Mouse (Mus musculus): ENCODE results near the gene Ppm1h. TPM values are rescaled to one million over a fixed set of nuclear protein-coding genes. Genes with fewer than 3 reads are reported as not detected.

The Ppm1h gene
- total RNA-seq, 2 experiments from 2014 or later: 21.4 to 28.5 TPM

- ATAC-seq (replicated peaks; ENCODE audit: poor library complexity): no peak
Measured at GRCm38 (mm10) chr10:122698347-122698746, 19.8 kb downstream of the Ppm1h start.

GRCm38 (mm10) chr10:122704901-122705300 is 26.3 kb downstream of the Ppm1h start:
- ATAC-seq (replicated peaks; ENCODE audit: poor library complexity): no peak

DNA sequence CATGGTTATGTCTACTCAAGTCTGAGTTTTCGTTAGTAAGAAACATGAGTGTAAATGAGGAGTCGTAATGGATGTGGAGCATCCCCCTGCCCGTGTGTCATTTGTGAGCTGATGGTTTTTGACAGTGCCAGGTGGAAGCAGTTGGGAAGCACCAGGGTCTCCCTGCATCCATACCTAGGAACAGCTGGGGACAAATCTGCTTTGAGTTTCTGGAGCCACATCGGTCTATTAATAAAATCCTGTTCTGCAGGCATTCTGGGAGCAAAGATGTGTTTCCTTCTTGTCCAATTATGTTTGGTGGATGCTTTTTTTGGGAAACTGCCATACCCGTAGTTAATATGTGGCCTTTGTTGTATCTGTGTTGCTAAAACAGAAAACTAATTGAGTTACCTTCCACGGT is 26.9 kb downstream of the Ppm1h start:
- no peak for ATAC-seq (replicated peaks; ENCODE audit: poor library complexity)

DNA sequence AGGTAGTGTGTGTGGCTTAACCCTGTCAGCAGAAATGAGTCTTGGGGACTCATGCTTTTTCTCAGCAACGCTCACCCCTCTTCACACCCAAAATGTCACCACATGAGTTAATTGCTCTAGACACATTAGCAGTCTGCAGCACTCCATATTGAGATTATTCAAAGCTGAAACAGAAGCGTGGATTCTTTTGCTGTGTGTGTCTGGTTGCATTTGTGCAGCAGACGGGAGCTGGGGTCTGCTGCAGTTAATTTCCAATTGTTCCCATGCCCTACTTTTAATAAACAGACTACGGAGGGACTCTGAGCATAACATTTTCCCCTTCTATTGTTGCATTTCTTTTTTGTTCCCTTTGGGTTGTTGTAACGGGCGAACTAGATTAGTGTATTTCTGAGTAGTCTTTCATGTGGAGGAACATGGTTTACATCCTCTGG is 32.8 kb downstream of the Ppm1h start:
- ATAC-seq (replicated peaks; ENCODE audit: poor library complexity): no peak

DNA sequence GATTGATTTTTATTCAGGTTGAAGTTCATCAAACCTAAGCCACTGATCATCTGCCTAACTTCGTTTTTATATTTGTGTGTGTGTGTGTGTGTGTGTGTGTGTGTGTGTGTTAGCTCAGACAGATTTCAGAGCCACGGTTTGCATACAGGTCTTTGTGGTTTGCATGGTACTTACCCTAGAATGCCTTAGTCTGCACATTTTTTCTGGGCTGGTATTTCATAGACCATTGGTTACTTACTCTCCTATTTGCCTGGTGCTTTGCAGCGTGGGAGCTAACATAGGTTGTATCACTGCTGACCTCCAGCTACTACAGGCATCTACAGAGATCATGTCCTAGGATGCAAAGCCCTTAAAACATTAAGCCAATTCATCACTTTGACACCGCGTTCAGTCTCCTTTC is 33.7 kb downstream of the Ppm1h start:
- no peak for ATAC-seq (replicated peaks; ENCODE audit: poor library complexity)

DNA sequence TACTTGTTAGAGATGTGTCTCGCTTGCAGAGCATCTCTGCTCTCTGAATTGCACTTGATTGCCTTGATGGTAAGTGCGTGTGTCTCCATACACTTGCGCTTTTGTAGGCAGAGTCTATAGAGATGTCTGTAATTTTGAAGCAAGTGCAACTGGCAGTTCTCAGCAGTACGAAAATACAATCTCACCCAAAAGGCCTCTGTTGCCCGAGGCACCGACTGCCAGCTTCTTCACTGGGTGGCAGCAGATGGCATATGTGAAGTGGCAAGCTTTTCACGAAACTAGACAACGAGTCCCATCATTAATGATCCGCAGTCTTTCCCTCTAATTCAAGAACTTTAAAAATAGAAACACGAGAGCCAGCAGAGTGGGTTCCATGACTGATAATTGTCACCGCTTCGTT is 37.3 kb downstream of the Ppm1h start:
- no peak for ATAC-seq (replicated peaks; ENCODE audit: poor library complexity)

GRCm38 (mm10) chr10:122716286-122716685 is 37.7 kb downstream of the Ppm1h start:
- no peak for ATAC-seq (replicated peaks; ENCODE audit: poor library complexity)

- ATAC-seq (replicated peaks; ENCODE audit: poor library complexity): no peak
Measured at GRCm38 (mm10) chr10:122716739-122717474, 38.3 kb downstream of the Ppm1h start.

- ATAC-seq (replicated peaks; ENCODE audit: poor library complexity): peak; percentile 32; the same call in 1 of the 2 replicates
Measured at GRCm38 (mm10) chr10:122717754-122718415, 39.3 kb downstream of the Ppm1h start.

DNA sequence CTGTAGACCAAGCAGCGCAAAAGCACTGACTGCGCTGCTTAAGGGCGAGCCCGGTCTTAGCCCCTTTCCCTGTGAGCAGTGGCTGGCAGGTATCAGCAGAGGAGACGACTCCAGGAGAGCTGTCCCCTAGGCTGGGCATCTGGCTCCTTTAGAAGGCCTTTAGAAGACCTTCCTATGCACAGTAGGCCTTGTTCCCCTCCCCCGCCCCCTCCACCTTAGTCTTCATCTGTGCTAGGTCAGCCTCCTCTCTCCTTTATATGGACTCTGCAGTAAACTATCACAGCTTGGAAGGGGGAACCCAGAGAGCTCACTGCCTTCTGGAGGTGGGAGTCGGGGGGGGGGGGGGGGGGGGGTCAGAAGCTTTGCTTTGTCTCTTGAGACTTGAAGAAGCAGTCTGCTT is 40.4 kb downstream of the Ppm1h start:
- ATAC-seq (replicated peaks; ENCODE audit: poor library complexity): no peak

DNA sequence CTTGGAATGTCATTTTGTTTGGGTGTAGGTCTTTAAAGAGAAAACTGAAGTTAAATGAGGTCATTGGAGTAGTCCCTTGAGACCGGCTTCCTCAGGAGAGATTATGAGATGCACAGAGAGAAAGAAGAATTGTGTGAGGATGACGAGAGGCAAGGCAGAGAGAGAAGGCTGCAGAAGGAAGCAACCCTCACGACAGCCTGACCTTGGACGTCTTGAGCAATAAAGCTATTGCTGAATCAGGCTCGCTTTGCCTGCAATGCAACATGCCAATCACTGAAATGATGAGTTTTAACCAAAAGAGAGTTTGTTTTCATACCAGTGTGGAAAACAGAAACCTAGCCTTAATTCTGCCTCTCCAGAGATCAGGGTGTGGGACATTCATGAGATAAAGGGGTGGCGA is 43.5 kb downstream of the Ppm1h start:
- peak; percentile 68 for ATAC-seq (replicated peaks; ENCODE audit: poor library complexity)

- ATAC-seq (replicated peaks; ENCODE audit: poor library complexity): no peak
Measured at GRCm38 (mm10) chr10:122724692-122725091, 46.1 kb downstream of the Ppm1h start.

DNA sequence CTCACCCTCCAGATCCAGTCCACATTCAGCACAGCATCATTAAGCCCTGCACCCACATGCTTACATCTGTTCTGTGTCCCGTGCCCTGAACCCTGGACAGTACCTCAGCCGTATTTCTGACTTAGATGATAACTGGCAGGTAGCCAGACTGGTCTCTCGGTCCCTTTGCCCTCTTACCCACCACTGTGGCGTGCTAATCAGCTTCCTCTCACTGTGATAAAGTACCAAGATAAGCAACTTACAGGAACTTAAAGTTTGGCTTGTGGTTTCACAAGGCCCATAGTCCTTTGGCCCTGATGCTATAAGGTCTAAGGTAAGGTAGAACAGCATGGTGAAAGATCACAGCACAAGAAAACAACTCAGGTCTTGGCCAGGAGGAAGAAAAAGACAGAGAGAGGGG is 48.7 kb downstream of the Ppm1h start:
- ATAC-seq (replicated peaks; ENCODE audit: poor library complexity): peak; percentile 57

- ATAC-seq (replicated peaks; ENCODE audit: poor library complexity): no peak
Measured at GRCm38 (mm10) chr10:122728172-122728571, 49.6 kb downstream of the Ppm1h start.

GRCm38 (mm10) chr10:122732146-122732545 is 53.6 kb downstream of the Ppm1h start:
- ATAC-seq (replicated peaks; ENCODE audit: poor library complexity): no peak

DNA sequence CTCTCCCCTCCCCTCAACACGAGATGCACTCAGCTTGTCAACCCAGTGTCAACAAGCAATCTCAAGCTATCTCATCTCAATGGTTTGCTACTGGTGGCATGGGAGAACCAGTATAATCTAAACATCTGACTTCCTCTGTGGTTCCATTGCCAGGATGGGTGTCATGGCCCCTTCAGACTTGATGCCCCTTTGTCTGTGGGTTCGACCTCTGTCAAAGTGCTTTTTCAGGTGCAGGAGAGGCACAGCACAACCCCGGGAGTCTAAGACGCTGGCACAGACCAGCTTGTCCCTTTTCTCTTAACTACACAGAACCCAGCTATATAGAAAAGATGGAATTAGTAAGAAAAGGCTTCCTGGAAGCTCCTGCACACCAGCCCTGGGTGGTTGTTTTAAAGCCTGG is 56.0 kb downstream of the Ppm1h start:
- ATAC-seq (replicated peaks; ENCODE audit: poor library complexity): no peak

- no peak for ATAC-seq (replicated peaks; ENCODE audit: poor library complexity)
Measured at GRCm38 (mm10) chr10:122735284-122735784, 56.8 kb downstream of the Ppm1h start.

- peak; percentile 68 for ATAC-seq (replicated peaks; ENCODE audit: poor library complexity)
Measured at GRCm38 (mm10) chr10:122736835-122737234, 58.3 kb downstream of the Ppm1h start.

DNA sequence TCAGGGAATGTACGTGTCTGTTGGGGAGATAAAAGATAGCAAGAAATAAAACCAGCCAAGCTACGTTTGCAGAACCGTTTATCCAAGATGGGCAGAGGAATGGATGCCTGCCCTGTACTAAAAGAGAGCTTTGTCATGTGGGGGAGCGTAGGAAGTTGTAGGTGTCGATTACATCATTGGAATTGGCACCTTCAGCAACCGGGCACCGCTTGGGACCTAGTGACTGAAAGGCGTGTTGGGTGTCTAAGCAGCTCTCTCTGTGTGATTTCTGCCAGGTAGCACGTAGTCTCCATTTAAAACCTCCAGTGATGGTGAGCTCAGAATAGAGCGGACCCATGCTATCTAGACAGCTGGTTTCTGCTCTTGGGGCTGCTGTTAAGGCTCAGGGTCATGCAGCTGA is 60.0 kb downstream of the Ppm1h start:
- ATAC-seq (replicated peaks; ENCODE audit: poor library complexity): no peak

DNA sequence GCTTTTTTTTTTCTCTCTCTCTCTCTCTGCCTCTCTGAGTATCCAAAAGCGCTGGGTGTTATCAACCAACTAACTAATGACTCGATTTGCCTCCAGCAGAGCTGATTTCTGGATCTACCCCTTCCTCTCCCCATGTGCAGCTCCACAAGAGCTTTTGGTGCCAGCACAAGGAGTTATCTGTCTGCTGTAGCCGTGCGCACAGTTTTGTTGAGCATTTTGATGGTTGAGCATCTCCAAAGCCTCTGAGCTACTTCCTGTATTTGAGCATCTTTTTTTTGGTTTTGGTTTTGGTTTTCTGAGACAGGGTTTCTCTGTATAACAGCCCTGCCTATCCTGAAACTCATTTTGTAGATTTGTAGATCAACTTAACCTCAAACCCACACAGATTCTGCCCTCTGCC is 60.5 kb downstream of the Ppm1h start:
- 0 out of 2 replicates have a peak, but pooled peaks have one; percentile 11 for ATAC-seq (replicated peaks; ENCODE audit: poor library complexity)

- no peak for ATAC-seq (replicated peaks; ENCODE audit: poor library complexity)
Measured at GRCm38 (mm10) chr10:122740117-122740516, 61.6 kb downstream of the Ppm1h start.

DNA sequence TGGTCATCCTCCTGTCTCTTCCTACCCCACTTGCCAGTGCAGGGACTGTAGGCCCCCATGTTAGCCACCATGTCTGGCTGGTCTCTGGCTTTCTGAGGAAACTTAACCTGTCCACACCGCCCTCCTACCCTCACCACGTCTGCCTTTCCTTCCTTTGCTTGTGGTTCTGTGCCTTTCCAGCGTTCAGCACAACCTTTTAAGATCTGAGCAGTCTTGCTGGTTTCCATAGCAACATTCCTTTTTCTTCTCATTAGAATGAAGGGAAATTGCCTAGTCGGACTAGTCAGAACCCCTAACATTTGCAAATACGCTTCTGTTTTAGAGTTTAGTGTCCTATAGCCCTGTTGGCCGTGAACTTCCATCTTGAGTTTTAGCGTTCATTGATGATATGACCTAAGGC is 62.6 kb downstream of the Ppm1h start:
- no peak for ATAC-seq (replicated peaks; ENCODE audit: poor library complexity)

Data from megakaryocyte progenitor cell, adult 5-6 weeks (primary cell).